Mouse (Mus musculus) adrenal gland, adult 2 months (tissue): ENCODE data around the gene Ccl5. TPM values are rescaled to one million over a fixed set of nuclear protein-coding genes. Genes with fewer than 3 reads are reported as not detected.

Source experiments
- DNase-seq: peaks from one replicate; pipeline ENCODE4 v3.0.0; 2021
- polyA plus RNA-seq: library from polyadenylated mRNA; depleted of rRNA; stranded (reverse); fragments of >200 nt; gene quantifications from 2 replicates; pipeline ENCODE4 v1.2.3, GENCODE M21; 2012; rRNA removed
- total RNA-seq, 2 experiments: library from RNA; stranded (reverse); gene quantifications; 2 replicates each; pipeline ENCODE4 v1.2.3; 2021

The Ccl5 gene
- total and polyA plus RNA-seq, 3 experiments: 1.8 to 20.3 (median 2.0) TPM

- DNase-seq: no peak
Observed at GRCm38 (mm10) chr11:83538705-83539314, 8.5 kb upstream of the Ccl5 start.

- no peak for DNase-seq
Observed at GRCm38 (mm10) chr11:83536831-83537230, 6.5 kb upstream of the Ccl5 start.

- peak; percentile 89 for DNase-seq
Observed at GRCm38 (mm10) chr11:83534609-83535423, 4.5 kb upstream of the Ccl5 start.

GRCm38 (mm10) chr11:83534143-83534542 lies 3.8 kb upstream of the Ccl5 start:
- DNase-seq: no peak

- no peak for DNase-seq
Observed at GRCm38 (mm10) chr11:83533192-83533591, 2.9 kb upstream of the Ccl5 start.

GRCm38 (mm10) chr11:83529024-83529423 lies 1.3 kb downstream of the Ccl5 start:
- DNase-seq: peak; percentile 40

GRCm38 (mm10) chr11:83522075-83522474 lies 8.2 kb downstream of the Ccl5 start, which contains the start of gene Heatr9:
TSS of gene Heatr9 (minus strand) at chr11:83522175.
- no peak for DNase-seq

- no peak for DNase-seq
Observed at GRCm38 (mm10) chr11:83518371-83518770, 11.9 kb downstream of the Ccl5 start.

GRCm38 (mm10) chr11:83517153-83517552 lies 13.2 kb downstream of the Ccl5 start:
- no peak for DNase-seq

- DNase-seq: peak; percentile 15
Observed at GRCm38 (mm10) chr11:83509521-83509920, 20.8 kb downstream of the Ccl5 start.

- no peak for DNase-seq
Observed at GRCm38 (mm10) chr11:83504308-83504707, 26.0 kb downstream of the Ccl5 start.

GRCm38 (mm10) chr11:83495571-83495970 lies 34.7 kb downstream of the Ccl5 start:
- no peak for DNase-seq

GRCm38 (mm10) chr11:83491488-83491887 lies 38.8 kb downstream of the Ccl5 start:
- no peak for DNase-seq

Other genes with a start within 250 kb of the Ccl5 start
- not detected for gene Slfn14, start 243.8 kb downstream of the Ccl5 start, total RNA-seq
- not detected in 2 replicates for gene Slfn14, start 243.8 kb downstream of the Ccl5 start, polyA plus RNA-seq
- gene Ap2b1, start 231.5 kb downstream of the Ccl5 start, total RNA-seq: 100 to 1,000 TPM; 101 to 104 TPM
- gene Ap2b1, start 231.5 kb downstream of the Ccl5 start, polyA plus RNA-seq: 17.7 and 24.0 TPM in 2 replicates
- 10 to 100 TPM; 18.4 to 21.4 TPM for gene Pex12, start 227.9 kb downstream of the Ccl5 start, total RNA-seq
- 12.3 and 12.5 TPM in 2 replicates for gene Pex12, start 227.9 kb downstream of the Ccl5 start, polyA plus RNA-seq
- gene Rasl10b, start 121.4 kb downstream of the Ccl5 start, total RNA-seq: 10 to 100 TPM in 1 of 2 experiments, 1 to 10 TPM in 1; 8.6 to 14.3 TPM
- 20.1 and 25.5 TPM in 2 replicates for gene Rasl10b, start 121.4 kb downstream of the Ccl5 start, polyA plus RNA-seq
- not detected for gene Gas2l2, start 101.1 kb downstream of the Ccl5 start, total RNA-seq
- gene Gas2l2, start 101.1 kb downstream of the Ccl5 start, polyA plus RNA-seq: not detected in 2 replicates
- gene 1700020L24Rik, start 92.8 kb downstream of the Ccl5 start, total RNA-seq: under 1 TPM in 1 of 2 experiments, not detected in 1; 0.61 TPM
- gene 1700020L24Rik, start 92.8 kb downstream of the Ccl5 start, polyA plus RNA-seq: 0.79 and 1.3 TPM in 2 replicates
- gene Mmp28, start 67.4 kb downstream of the Ccl5 start, total RNA-seq: 10 to 100 TPM in 1 of 2 experiments, 1 to 10 TPM in 1; 8.7 to 22.6 TPM
- gene Mmp28, start 67.4 kb downstream of the Ccl5 start, polyA plus RNA-seq: 24.2 and 27.2 TPM in 2 replicates
- 10 to 100 TPM; 56.8 to 77.7 TPM for gene Taf15, start 57.4 kb downstream of the Ccl5 start, total RNA-seq
- 2.5 and 3.4 TPM in 2 replicates for gene Taf15, start 57.4 kb downstream of the Ccl5 start, polyA plus RNA-seq
- not detected for gene Heatr9, start 8.3 kb downstream of the Ccl5 start, total RNA-seq
- not detected in 2 replicates for gene Heatr9, start 8.3 kb downstream of the Ccl5 start, polyA plus RNA-seq
- gene Ccl9, start 48.1 kb upstream of the Ccl5 start, total RNA-seq: 10 to 100 TPM in 1 of 2 experiments, 1 to 10 TPM in 1; 5.2 to 12.1 TPM
- 0.42 and 0.53 TPM in 2 replicates for gene Ccl9, start 48.1 kb upstream of the Ccl5 start, polyA plus RNA-seq
- gene Ccl6, start 62.6 kb upstream of the Ccl5 start, total RNA-seq: 10 to 100 TPM; 13.1 to 33.7 TPM
- 3.4 and 3.7 TPM in 2 replicates for gene Ccl6, start 62.6 kb upstream of the Ccl5 start, polyA plus RNA-seq
- gene Rpl9-ps1, start 115.1 kb upstream of the Ccl5 start, total RNA-seq: not detected
- gene Rpl9-ps1, start 115.1 kb upstream of the Ccl5 start, polyA plus RNA-seq: not detected in 2 replicates
- gene Ccl3, start 118.8 kb upstream of the Ccl5 start, total RNA-seq: under 1 TPM in 1 of 2 experiments, not detected in 1; 0.66 TPM
- 2.3 TPM in 2 replicates for gene Ccl3, start 118.8 kb upstream of the Ccl5 start, polyA plus RNA-seq
- under 1 TPM in 1 of 2 experiments, not detected in 1; 0.97 TPM for gene Ccl4, start 132.1 kb upstream of the Ccl5 start, total RNA-seq
- 2.0 and 3.0 TPM in 2 replicates for gene Ccl4, start 132.1 kb upstream of the Ccl5 start, polyA plus RNA-seq
- gene Wfdc17, start 173.5 kb upstream of the Ccl5 start, total RNA-seq: 1 to 10 TPM; 2.6 to 4.7 TPM
- gene Wfdc17, start 173.5 kb upstream of the Ccl5 start, polyA plus RNA-seq: 0.51 and 0.71 TPM in 2 replicates
- gene Wfdc18, start 178.5 kb upstream of the Ccl5 start, total RNA-seq: not detected
- not detected in 2 replicates for gene Wfdc18, start 178.5 kb upstream of the Ccl5 start, polyA plus RNA-seq
- gene Wfdc21, start 216.4 kb upstream of the Ccl5 start, total RNA-seq: 1 to 10 TPM in 1 of 2 experiments, not detected in 1; 1.0 TPM
- gene Wfdc21, start 216.4 kb upstream of the Ccl5 start, polyA plus RNA-seq: 5.2 and 5.8 TPM in 2 replicates
- gene Heatr6, start 223.2 kb upstream of the Ccl5 start, total RNA-seq: 10 to 100 TPM; 11.8 to 12.6 TPM
- gene Heatr6, start 223.2 kb upstream of the Ccl5 start, polyA plus RNA-seq: 21.3 and 22.7 TPM in 2 replicates